Mouse (Mus musculus): ENCODE measurements at regions not wholly inside any gene's neighbourhood (a gene's known extent, or its start where the extent isn't known, plus 50 kb on each side); places are given as distances from the start of the nearest gene placed in this dataset.

- no peak overlapping the region for H3K9ac ChIP-seq (replicated peaks)
- no peak overlapping the region for H3K27ac ChIP-seq (replicated peaks)
- no peak overlapping the region for H3K4me3 ChIP-seq
- ATAC-seq (replicated peaks), result peak; percentile 72
- H3K36me3 ChIP-seq, result no peaks in the 10 kb centered on the region
- no peaks in the 10 kb centered on the region for H3K9me3 ChIP-seq
- 50% methylated on average over 4 of the region's 4 CpGs for WGBS
- no peaks in the 10 kb centered on the region for H3K4me1 ChIP-seq
- H3K27me3 ChIP-seq, result no peaks in the 10 kb centered on the region
- no peak overlapping the region for H3K4me2 ChIP-seq (replicated peaks)
These were observed 463.1 kb downstream of the Prdm13 start for GRCm38 (mm10) chr4:21222631-21223030.

- H3K4me2 ChIP-seq (replicated peaks), result no peak overlapping the region
- no peaks in the 10 kb centered on the region for H3K4me1 ChIP-seq
- 98% methylated on average over 4 of the region's 4 CpGs for WGBS
- H3K27ac ChIP-seq (replicated peaks), result no peak overlapping the region
- no peak overlapping the region for H3K4me3 ChIP-seq
- no peaks in the 10 kb centered on the region for H3K9me3 ChIP-seq
- no peaks in the 10 kb centered on the region for H3K36me3 ChIP-seq
- H3K27me3 ChIP-seq, result no peaks in the 10 kb centered on the region
- ATAC-seq (replicated peaks), result no peak
- H3K9ac ChIP-seq (replicated peaks), result no peak overlapping the region
These were observed 478.1 kb downstream of the Prdm13 start for GRCm38 (mm10) chr4:21207617-21208016.

GRCm38 (mm10) chr4:21195620-21196019, 490.1 kb downstream of the Prdm13 start:
- no peak overlapping the region for H3K27ac ChIP-seq (replicated peaks)
- H3K4me2 ChIP-seq (replicated peaks), result no peak overlapping the region
- no peak overlapping the region for H3K9ac ChIP-seq (replicated peaks)
- H3K4me3 ChIP-seq, result no peak overlapping the region
- no peak for ATAC-seq (replicated peaks)
- H3K36me3 ChIP-seq, result no peaks in the 10 kb centered on the region
- H3K9me3 ChIP-seq, result no peaks in the 10 kb centered on the region
- WGBS, result 84% methylated on average over 1 of the region's 1 CpGs
- no peaks in the 10 kb centered on the region for H3K27me3 ChIP-seq
- H3K4me1 ChIP-seq, result no peaks in the 10 kb centered on the region

GRCm38 (mm10) chr4:21173789-21174188, 512.0 kb downstream of the Prdm13 start:
- no peak for ATAC-seq (replicated peaks)
- no peak overlapping the region for H3K9ac ChIP-seq (replicated peaks)
- no peaks in the 10 kb centered on the region for H3K36me3 ChIP-seq
- WGBS, result 86% methylated on average over 6 of the region's 6 CpGs
- H3K27ac ChIP-seq (replicated peaks), result no peak overlapping the region
- H3K4me3 ChIP-seq, result no peak overlapping the region
- H3K4me1 ChIP-seq, result no peaks in the 10 kb centered on the region
- no peaks in the 10 kb centered on the region for H3K9me3 ChIP-seq
- H3K27me3 ChIP-seq, result no peaks in the 10 kb centered on the region
- H3K4me2 ChIP-seq (replicated peaks), result no peak overlapping the region

- 82% methylated on average over 1 of the region's 1 CpGs for WGBS
- Histone ChIP-seq H3K27ac (replicated peaks) (no peak overlapping the region), H3K27me3 (no peaks in the 10 kb centered on the region), H3K4me1 (no peaks in the 10 kb centered on the region), H3K4me2 (replicated peaks) (no peak overlapping the region), H3K9ac (replicated peaks) (no peak overlapping the region), H3K36me3 (no peaks in the 10 kb centered on the region), H3K4me3 (no peak overlapping the region), H3K9me3 (no peaks in the 10 kb centered on the region)
- no peak for ATAC-seq (replicated peaks)
These were observed 512.7 kb downstream of the Prdm13 start for GRCm38 (mm10) chr4:21173019-21173418.

- Histone ChIP-seq H3K4me3 (no peak overlapping the region), H3K27me3 (no peaks in the 10 kb centered on the region)
- WGBS, result 91% methylated on average over 3 of the region's 3 CpGs
These were observed 515.0 kb downstream of the Prdm13 start for GRCm38 (mm10) chr4:21170734-21171133.

GRCm38 (mm10) chr4:21162124-21162523, 523.6 kb downstream of the Prdm13 start:
- H3K27me3 ChIP-seq, result no peaks in the 10 kb centered on the region
- ATAC-seq (replicated peaks), result no peak

More at GRCm38 (mm10) chr4:21170734-21171133, 515.0 kb downstream of the Prdm13 start:
- ATAC-seq (replicated peaks), result no peak
- no peak overlapping the region for H3K27ac ChIP-seq (replicated peaks)
- no peaks in the 10 kb centered on the region for H3K4me1 ChIP-seq
- no peak overlapping the region for H3K9ac ChIP-seq (replicated peaks)
- H3K36me3 ChIP-seq, result no peaks in the 10 kb centered on the region
- no peaks in the 10 kb centered on the region for H3K9me3 ChIP-seq
- no peak overlapping the region for H3K4me2 ChIP-seq (replicated peaks)

GRCm38 (mm10) chr4:21125892-21126291, 559.9 kb downstream of the Prdm13 start:
- H3K27me3 ChIP-seq, result no peaks in the 10 kb centered on the region
- H3K4me2 ChIP-seq (replicated peaks), result no peak overlapping the region
- H3K9me3 ChIP-seq, result peaks cover 6% of the 10 kb centered on the region; the same call in 1 of the 2 replicates
- no peak overlapping the region for H3K4me3 ChIP-seq
- H3K27ac ChIP-seq (replicated peaks), result no peak overlapping the region
- ATAC-seq (replicated peaks), result no peak
- H3K36me3 ChIP-seq, result no peaks in the 10 kb centered on the region
- no peak overlapping the region for H3K9ac ChIP-seq (replicated peaks)
- H3K4me1 ChIP-seq, result no peaks in the 10 kb centered on the region
- 85% methylated on average over 1 of the region's 1 CpGs for WGBS

More at GRCm38 (mm10) chr4:21162124-21162523, 523.6 kb downstream of the Prdm13 start:
- no peak overlapping the region for H3K4me3 ChIP-seq
- H3K36me3 ChIP-seq, result no peaks in the 10 kb centered on the region
- no peak overlapping the region for H3K9ac ChIP-seq (replicated peaks)
- H3K9me3 ChIP-seq, result no peaks in the 10 kb centered on the region
- H3K4me2 ChIP-seq (replicated peaks), result no peak overlapping the region
- no peak overlapping the region for H3K27ac ChIP-seq (replicated peaks)
- no peaks in the 10 kb centered on the region for H3K4me1 ChIP-seq

GRCm38 (mm10) chr4:21095741-21096140, 590.0 kb downstream of the Prdm13 start:
- H3K4me2 ChIP-seq (replicated peaks), result no peak overlapping the region
- no peaks in the 10 kb centered on the region for H3K4me1 ChIP-seq
- 40% methylated on average over 1 of the region's 1 CpGs for WGBS

GRCm38 (mm10) chr4:21070198-21070785, 615.5 kb downstream of the Prdm13 start:
- 94% methylated on average over 3 of the region's 3 CpGs for WGBS
- H3K4me2 ChIP-seq (replicated peaks), result no peak overlapping the region
- no peak overlapping the region for H3K4me3 ChIP-seq
- no peak overlapping the region for H3K9ac ChIP-seq (replicated peaks)
- no peak overlapping the region for H3K27ac ChIP-seq (replicated peaks)
- H3K4me1 ChIP-seq, result no peaks in the 10 kb centered on the region
- H3K36me3 ChIP-seq, result no peaks in the 10 kb centered on the region
- H3K9me3 ChIP-seq, result no peaks in the 10 kb centered on the region
- ATAC-seq (replicated peaks), result no peak
- H3K27me3 ChIP-seq, result no peaks in the 10 kb centered on the region

More at GRCm38 (mm10) chr4:21095741-21096140, 590.0 kb downstream of the Prdm13 start:
- H3K36me3 ChIP-seq, result no peaks in the 10 kb centered on the region
- H3K9ac ChIP-seq (replicated peaks), result no peak overlapping the region
- no peaks in the 10 kb centered on the region for H3K9me3 ChIP-seq
- ATAC-seq (replicated peaks), result peak; percentile 85
- H3K27ac ChIP-seq (replicated peaks), result no peak overlapping the region
- H3K27me3 ChIP-seq, result no peaks in the 10 kb centered on the region
- H3K4me3 ChIP-seq, result no peak overlapping the region

All from forebrain, embryonic 15.5 days (tissue).